Mouse (Mus musculus) adrenal gland, adult 18-20 months (tissue): ENCODE measurements at regions not wholly inside any gene's neighbourhood (a gene's known extent, or its start where the extent isn't known, plus 50 kb on each side); places are given as distances from the start of the nearest gene placed in this dataset.

Experiments used
- DNase-seq, 2 experiments: peaks; one replicate each; pipeline ENCODE4 v3.0.0; 2021 to 2022; ENCODE audit warnings: low spot score in 2 of 2

GRCm38 (mm10) chr19:24622776-24623175 is 51.0 kb upstream of the Tmem252 start:
- no peak for DNase-seq

DNA sequence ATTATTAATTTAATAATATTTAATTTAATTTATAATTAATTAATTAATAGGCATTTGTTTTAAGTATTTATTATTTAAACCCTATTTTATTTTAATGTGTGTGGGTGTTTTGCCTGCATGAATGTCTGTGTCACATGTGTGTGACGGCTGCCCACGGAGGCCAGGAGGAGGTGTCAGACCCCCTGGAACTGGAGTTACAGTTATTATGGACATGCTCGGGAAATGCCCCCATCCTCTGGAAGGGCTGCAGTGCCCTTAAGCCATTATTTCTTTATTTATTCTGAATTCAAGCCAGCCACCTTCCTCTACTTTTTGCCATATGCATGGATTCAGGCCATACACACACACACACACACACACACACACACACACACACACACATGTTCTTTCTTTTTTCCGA is 51.5 kb upstream of the Tmem252 start:
- no peak for DNase-seq

DNA sequence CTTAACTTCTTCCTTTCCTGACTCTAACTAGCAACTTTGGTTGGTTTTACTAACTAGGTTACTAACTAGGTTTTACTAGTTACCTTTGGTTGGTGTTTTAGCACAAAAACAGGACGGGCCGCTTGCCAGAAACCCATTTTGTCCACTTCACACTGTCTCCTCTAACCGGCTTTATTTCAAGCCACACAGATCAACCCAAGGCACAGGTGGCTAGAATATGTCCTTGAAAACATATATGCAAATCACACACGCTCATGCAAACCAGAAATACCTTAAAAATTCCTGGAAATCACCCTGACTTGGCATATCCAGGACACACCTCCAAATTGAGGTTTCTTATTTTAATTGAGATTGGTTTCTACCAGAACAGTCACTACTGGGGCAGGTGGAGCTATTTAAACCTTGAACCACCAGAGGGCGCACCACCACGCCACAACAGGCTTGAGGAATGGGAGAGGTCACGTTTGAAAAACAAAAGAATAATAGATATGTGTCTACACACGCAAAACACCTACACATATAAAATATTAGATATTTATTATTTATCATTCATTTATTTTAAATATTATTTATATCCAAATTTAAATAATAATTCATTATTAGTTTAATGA is 52.1 kb upstream of the Tmem252 start:
- peak; percentile 72 to 73 for DNase-seq

DNA sequence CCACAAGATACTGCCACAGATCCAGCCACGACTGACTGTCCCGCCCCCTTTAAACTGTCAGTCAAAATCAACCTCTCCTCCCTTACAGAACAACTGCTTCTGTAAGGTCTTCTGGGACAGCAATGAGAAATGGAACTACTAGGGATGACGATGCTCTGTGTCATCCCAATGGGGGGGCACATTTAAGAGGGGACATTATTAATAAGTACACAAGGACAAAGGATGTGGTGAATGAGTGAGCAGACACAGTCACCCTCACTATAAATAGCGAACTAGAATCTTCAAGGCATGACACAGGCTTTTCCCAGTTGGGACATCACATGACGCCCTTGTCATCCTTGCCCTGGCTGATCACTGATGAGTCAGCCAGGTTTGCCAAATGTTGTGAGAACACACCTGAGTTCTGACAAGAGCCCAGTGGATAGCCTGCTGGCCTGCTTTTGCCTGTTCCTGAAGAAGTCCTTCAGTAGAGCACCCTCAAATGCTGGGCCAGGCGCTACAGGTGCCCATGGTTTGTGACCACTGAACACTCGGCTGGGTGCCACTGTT is 58.0 kb upstream of the Tmem252 start:
- peak in 1 of 2 experiments; percentile 15 for DNase-seq

- DNase-seq: no peak
These were observed 52.2 kb upstream of the Pip5k1b start for GRCm38 (mm10) chr19:24607884-24608283.

DNA sequence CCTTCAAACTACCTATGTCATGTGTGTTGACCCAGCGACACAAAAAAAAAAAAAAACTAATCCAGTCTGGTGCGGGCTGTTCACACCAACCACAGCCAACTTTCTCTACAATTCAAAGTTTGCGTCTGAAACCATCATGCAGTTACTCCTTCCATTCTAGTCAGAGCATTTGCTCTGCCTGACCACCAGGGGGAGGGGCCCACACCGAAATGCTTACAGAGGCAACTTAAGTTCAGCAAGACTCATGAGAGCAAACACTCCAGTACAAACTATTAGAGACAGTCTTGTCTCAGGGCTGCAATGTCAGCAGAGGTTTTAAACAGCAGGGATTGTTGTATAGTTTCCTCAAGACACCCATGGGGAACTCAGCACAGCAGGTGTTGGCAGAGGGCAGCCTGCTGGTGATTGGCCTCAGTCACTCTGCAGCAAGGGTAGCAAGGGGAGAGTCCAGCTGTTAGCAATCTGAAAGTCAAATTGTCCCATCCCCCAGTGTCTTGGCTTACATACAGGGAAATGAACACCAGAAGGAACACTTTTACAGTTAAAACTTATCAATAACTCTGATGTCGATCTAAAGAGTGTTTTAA is 50.8 kb upstream of the Pip5k1b start:
- no peak for DNase-seq
